8 mouse cellular contexts compared by ENCODE assay signal in genomic region chr13:62919647-62920341, GRCm38 (mm10). TPM values are rescaled to one million over a fixed set of nuclear protein-coding genes. Genes with fewer than 3 reads are reported as not detected.
DNase-seq lines count a peak whose midpoint lies in the region; ATAC-seq and TF ChIP-seq lines count a peak whose summit lies in the region.

No protein-coding gene starts in this region.

- no peaks in the 10 kb centered on the region for H3K79me2 ChIP-seq in heart, adult 2 months (replicated peaks; ENCODE audit: control insufficient read depth, insufficient read depth, low read length)

- peak; percentile 66 to 81 for DNase-seq in heart, adult 2 months
- DNase-seq in adrenal gland, adult 8-10 months, result peak; percentile 43
- peak; percentile 66 for DNase-seq in embryo, embryonic 9.5 days (ENCODE audit: extremely low spot score)
- DNase-seq in heart, postnatal 14 days, result peak; percentile 83 to 87
- peak; percentile 64 to 74 for DNase-seq in left cerebral cortex, postnatal 36 days (ENCODE audit: low spot score in 2 of 2)
- DNase-seq in neural tube, embryonic 11.5 days (ENCODE audit: low spot score), result peak; percentile 65

- H3K4me1 ChIP-seq in heart, adult 2 months (ENCODE audit: control insufficient read depth, insufficient read depth, low read length), result no peaks in the 10 kb centered on the region
- H3K4me1 ChIP-seq in heart, embryonic 12.5 days (replicated peaks), result no peaks in the 10 kb centered on the region
- H3K4me1 ChIP-seq in neural tube, embryonic 11.5 days (ENCODE audit: control insufficient read depth, insufficient read depth, low read length), result no peaks in the 10 kb centered on the region
- no peaks in the 10 kb centered on the region for H3K4me1 ChIP-seq in testis, adult 2 months (ENCODE audit: control insufficient read depth, insufficient read depth, low read length)

- no peak overlapping the region for H3K27ac ChIP-seq in heart, adult 2 months
- no peak overlapping the region for H3K27ac ChIP-seq in heart, embryonic 12.5 days (ENCODE audit: poor library complexity, severe bottlenecking)
- no peak overlapping the region for H3K27ac ChIP-seq in neural tube, embryonic 11.5 days (ENCODE audit: low read depth, low read length)
- H3K27ac ChIP-seq in testis, adult 2 months (ENCODE audit: control insufficient read depth, insufficient read depth, low read depth, low read length), result no peak overlapping the region

- TF ChIP-seq CTCF in heart, adult 2 months (IDR thresholded peaks at IDR 0.05), result peak; percentile 79
- peak; percentile 68; the same call in 1 of the 2 replicates for TF ChIP-seq CTCF in testis, adult 2 months (IDR thresholded peaks at IDR 0.05; ENCODE audit: control insufficient read depth, insufficient read depth, insufficient replicate concordance, low read depth, low read length)

- intact Hi-C loops in heart, adult 2 months (cut with DNase I), result loop anchor here (1.0 to 10.0 kb wide), 4 partner anchors 127 to 437 kb away; no protein-coding TSS in a partner anchor
- intact Hi-C loops in heart, postnatal 14 days (cut with DNase I), result loop anchor here (1.0 to 2.0 kb wide), 2 partner anchors 413 to 437 kb away; no protein-coding TSS in a partner anchor
- intact Hi-C loops in left cerebral cortex, postnatal 36 days (cut with DNase I), result no loop called here

- TF ChIP-seq POLR2A in heart, adult 2 months (IDR thresholded peaks at IDR 0.05; ENCODE audit: insufficient read depth, low read depth, low read length), result no peak
- no peak for TF ChIP-seq POLR2A in testis, adult 2 months (IDR thresholded peaks at IDR 0.05; ENCODE audit: control insufficient read depth, low read depth, low read length)

- no peaks in the 10 kb centered on the region for H3K27me3 ChIP-seq in heart, adult 2 months (ENCODE audit: control insufficient read depth, insufficient read depth, low read length)
- H3K27me3 ChIP-seq in heart, embryonic 12.5 days (replicated peaks), result no peaks in the 10 kb centered on the region
- H3K27me3 ChIP-seq in neural tube, embryonic 11.5 days (ENCODE audit: control insufficient read depth, insufficient read depth, low read length), result no peaks in the 10 kb centered on the region
- H3K27me3 ChIP-seq in testis, adult 2 months (ENCODE audit: control insufficient read depth, insufficient read depth, low read length), result no peaks in the 10 kb centered on the region

- H3K36me3 ChIP-seq in heart, adult 2 months (ENCODE audit: control insufficient read depth, insufficient read depth, low read length), result no peaks in the 10 kb centered on the region; the same call in 1 of the 2 replicates
- no peaks in the 10 kb centered on the region for H3K36me3 ChIP-seq in heart, embryonic 12.5 days
- no peaks in the 10 kb centered on the region for H3K36me3 ChIP-seq in neural tube, embryonic 11.5 days (ENCODE audit: control insufficient read depth, insufficient read depth, low read length)
- H3K36me3 ChIP-seq in testis, adult 2 months (ENCODE audit: control insufficient read depth, insufficient read depth, low read length), result no peaks in the 10 kb centered on the region

- no peak overlapping the region for H3K9ac ChIP-seq in heart, adult 2 months (ENCODE audit: low read depth, low read length)
- no peak overlapping the region for H3K9ac ChIP-seq in heart, embryonic 12.5 days
- no peak overlapping the region for H3K9ac ChIP-seq in neural tube, embryonic 11.5 days (ENCODE audit: low read length)

- H3K9me3 ChIP-seq in heart, embryonic 12.5 days (replicated peaks), result no peaks in the 10 kb centered on the region
- no peaks in the 10 kb centered on the region for H3K9me3 ChIP-seq in neural tube, embryonic 11.5 days (ENCODE audit: control insufficient read depth, low read length)

- ATAC-seq in heart, embryonic 12.5 days (ENCODE audit: insufficient number of reproducible peaks, low FRiP score), result no peak
- ATAC-seq in neural tube, embryonic 11.5 days (ENCODE audit: insufficient read depth, low FRiP score, low TSS enrichment), result no peak

- H3K4me3 ChIP-seq in heart, adult 2 months, result no peak overlapping the region
- H3K4me3 ChIP-seq in heart, embryonic 12.5 days, result no peak overlapping the region
- H3K4me3 ChIP-seq in neural tube, embryonic 11.5 days (ENCODE audit: low read depth, low read length), result no peak overlapping the region
- no peak overlapping the region for H3K4me3 ChIP-seq in testis, adult 2 months (ENCODE audit: control insufficient read depth, low read depth, low read length)

- H3K4me2 ChIP-seq in heart, embryonic 12.5 days, result no peak overlapping the region
- no peak overlapping the region for H3K4me2 ChIP-seq in neural tube, embryonic 11.5 days (ENCODE audit: low read depth)

- WGBS in heart, adult 2 months, result 34% methylated on average over 11 of the region's 11 CpGs
- WGBS in heart, embryonic 12.5 days, result 37% methylated on average over 11 of the region's 11 CpGs
- 40% methylated on average over 11 of the region's 11 CpGs for WGBS in neural tube, embryonic 11.5 days

- 0 out of 2 replicates have a peak, but pooled peaks have one; percentile 36 for TF ChIP-seq EP300 in heart, adult 2 months (IDR thresholded peaks at IDR 0.05; ENCODE audit: insufficient read depth, low read depth, low read length)

RNA-seq across cellular contexts. Expression of gene Fbp1, which starts 31.7 kb away (rescaled TPM):
- not detected for total RNA-seq in heart, adult 2 months (2021)
- polyA plus RNA-seq in heart, adult 2 months (2012; rRNA removed), result 0.51 and 0.94 TPM in 2 replicates
- 0.22 TPM in 1 of 2 replicates, not detected in the other for polyA plus RNA-seq in heart, embryonic 12.5 days (2016; fragmentation: Nextera tagmentation; extraction: Ambion mirVana)
- total RNA-seq in adrenal gland, adult 8-10 months (2022), result 1 to 10 TPM in 3 of 4 experiments, under 1 TPM in 1; 0.86 to 2.6 (median 2.0) TPM
- total RNA-seq in heart, postnatal 14 days (2021), result not detected
- under 1 TPM; 0.79 TPM for total RNA-seq in left cerebral cortex, postnatal 36 days (2021)
- polyA plus RNA-seq in neural tube, embryonic 11.5 days (2014; fragmentation: Nextera tagmentation; extraction: Ambion mirVana), result 0.32 TPM in 1 of 2 replicates, not detected in the other
- 621 and 670 TPM in 2 replicates for polyA plus RNA-seq in testis, adult 2 months (2012; rRNA removed)

RNA-seq across cellular contexts. Expression of gene 2010111I01Rik, which starts 44.9 kb away (rescaled TPM):
- total RNA-seq in heart, adult 2 months (2021), result 100 to 1,000 TPM in 1 of 2 experiments, 10 to 100 TPM in 1; 91.0 to 101 TPM
- polyA plus RNA-seq in heart, adult 2 months (2012; rRNA removed), result 84.6 and 126 TPM in 2 replicates
- 53.5 and 53.8 TPM in 2 replicates for polyA plus RNA-seq in heart, embryonic 12.5 days (2016; fragmentation: Nextera tagmentation; extraction: Ambion mirVana)
- 100 to 1,000 TPM in 3 of 4 experiments, 10 to 100 TPM in 1; 88.7 to 271 (median 175) TPM for total RNA-seq in adrenal gland, adult 8-10 months (2022)
- 100 to 1,000 TPM; 109 to 114 TPM for total RNA-seq in heart, postnatal 14 days (2021)
- 100 to 1,000 TPM in 1 of 2 experiments, 10 to 100 TPM in 1; 93.2 to 121 TPM for total RNA-seq in left cerebral cortex, postnatal 36 days (2021)
- 79.9 and 80.8 TPM in 2 replicates for polyA plus RNA-seq in neural tube, embryonic 11.5 days (2014; fragmentation: Nextera tagmentation; extraction: Ambion mirVana)
- 26.6 and 29.8 TPM in 2 replicates for polyA plus RNA-seq in testis, adult 2 months (2012; rRNA removed)
